Mouse (Mus musculus): Measurements from ENCODE around the gene Pdzk1. TPM values are rescaled to one million over a fixed set of nuclear protein-coding genes. Genes with fewer than 3 reads are reported as not detected.
A peak's percentile ranks its signal among the peaks of the same experiment; 100 is the strongest.

Gene Pdzk1
- polyA plus RNA-seq, 1 experiment, result 0.08 TPM

DNA sequence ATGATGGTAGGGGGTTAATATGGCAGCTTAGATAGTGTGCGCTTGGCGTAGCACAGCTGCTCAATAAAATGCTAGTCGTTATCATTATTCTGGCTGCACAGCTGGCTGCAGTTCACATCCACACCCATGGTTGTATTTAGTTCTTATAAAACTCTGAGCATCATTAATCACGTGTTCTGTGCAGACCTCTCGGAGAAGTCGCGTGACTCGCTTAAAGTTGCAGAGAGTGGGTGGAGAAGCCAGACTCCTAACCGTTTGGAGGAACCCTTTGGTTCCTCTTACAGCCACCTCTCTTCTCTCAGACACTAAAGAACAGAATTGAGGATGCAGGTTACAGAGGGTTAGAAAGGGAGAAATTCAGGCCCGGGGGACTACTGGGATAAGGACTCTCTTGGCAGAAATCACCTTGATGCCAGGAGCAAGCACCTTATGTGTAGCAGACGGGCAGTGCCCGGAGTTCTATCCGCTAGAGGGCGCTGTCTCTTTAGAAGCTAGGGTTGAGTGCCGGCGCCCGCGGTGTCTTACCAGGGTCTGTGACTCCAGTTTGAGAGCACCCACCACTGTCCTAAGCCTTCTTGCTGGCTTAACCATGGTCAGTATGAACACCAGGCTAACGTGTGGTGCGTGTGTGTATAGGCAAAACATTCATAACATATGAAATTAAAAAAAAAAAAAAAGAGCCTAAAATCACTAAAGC is 16.5 kb upstream of the Pdzk1 start:
- Histone ChIP-seq H3K27me3 (ENCODE audit: control insufficient read depth, insufficient read depth, insufficient read length) (no peaks in the 10 kb centered on the region), H3ac (ENCODE audit: control insufficient read depth, insufficient read length) (no peak overlapping the region), H3K79me2 (ENCODE audit: control insufficient read depth, insufficient read depth) (no peaks in the 10 kb centered on the region), H3K4me3 (no peak overlapping the region), H3K4me2 (ENCODE audit: low read depth) (peak overlapping the region; percentile 79), H3K36me3 (ENCODE audit: control insufficient read depth, insufficient read depth) (no peaks in the 10 kb centered on the region)
- TF ChIP-seq MAX (IDR thresholded peaks at IDR 0.05; ENCODE audit: low read depth) (no peak), TCF12 (IDR thresholded peaks at IDR 0.05; ENCODE audit: insufficient read depth, poor library complexity, severe bottlenecking) (no peak), MYOG (IDR thresholded peaks at IDR 0.05; ENCODE audit: control insufficient read depth in 1 of 3, insufficient read depth in 1 of 3, insufficient read length in 2 of 3, low read depth in 2 of 3) (no peak), USF1 (IDR thresholded peaks at IDR 0.05; ENCODE audit: low read depth) (no peak), MYOD1 (IDR thresholded peaks at IDR 0.05; ENCODE audit: control insufficient read depth in 1 of 3, insufficient read length in 2 of 3, low read depth in 2 of 3) (no peak), REST (IDR thresholded peaks at IDR 0.05; ENCODE audit: insufficient read depth, insufficient read length) (no peak), CEBPB (IDR thresholded peaks at IDR 0.05; ENCODE audit: insufficient read depth, poor library complexity, severe bottlenecking) (no peak)

DNA sequence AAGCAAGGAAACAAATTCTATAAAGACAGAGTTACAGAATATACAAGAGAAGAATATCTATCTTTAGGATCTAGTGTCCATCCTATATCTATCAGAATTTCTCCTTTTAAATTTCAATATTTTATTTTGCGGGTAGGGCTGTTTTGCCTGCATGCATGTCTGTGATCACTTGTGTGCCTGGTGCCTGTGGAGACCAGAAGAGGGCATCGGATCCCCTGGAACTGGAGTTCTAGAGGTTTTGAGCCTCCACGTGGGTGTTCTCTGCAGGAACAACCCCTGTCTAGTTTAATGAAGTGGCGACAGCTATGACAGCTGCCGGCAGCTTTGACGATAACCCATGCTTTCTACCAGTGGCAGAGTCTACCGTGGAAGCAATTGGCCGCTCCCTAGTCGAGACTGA is 16.0 kb upstream of the Pdzk1 start:
- TF ChIP-seq SRF (IDR thresholded peaks at IDR 0.05; ENCODE audit: control insufficient read depth, insufficient read length, low read depth) (no peak), TCF12 (IDR thresholded peaks at IDR 0.05; ENCODE audit: insufficient read depth, poor library complexity, severe bottlenecking) (no peak), E2F4 (IDR thresholded peaks at IDR 0.05; ENCODE audit: insufficient read depth) (no peak), MAX (IDR thresholded peaks at IDR 0.05; ENCODE audit: low read depth) (no peak), CEBPB (IDR thresholded peaks at IDR 0.05; ENCODE audit: insufficient read depth, poor library complexity, severe bottlenecking) (no peak), POLR2A (IDR thresholded peaks at IDR 0.05; ENCODE audit: insufficient read length, low read depth) (no peak), MYOG (IDR thresholded peaks at IDR 0.05; ENCODE audit: control insufficient read depth in 1 of 3, insufficient read depth in 1 of 3, insufficient read length in 2 of 3, low read depth in 2 of 3) (peak in 2 of 3 experiments; percentile 38 to 69), POLR2AphosphoS2 (IDR thresholded peaks at IDR 0.05; ENCODE audit: insufficient read length, low read depth) (no peak), USF1 (IDR thresholded peaks at IDR 0.05; ENCODE audit: low read depth) (no peak), TCF3 (IDR thresholded peaks at IDR 0.05; ENCODE audit: insufficient read length, low read depth) (no peak), MYOD1 (IDR thresholded peaks at IDR 0.05; ENCODE audit: control insufficient read depth in 1 of 3, insufficient read length in 2 of 3, low read depth in 2 of 3) (peak; percentile 10 to 90 (median 70)), REST (IDR thresholded peaks at IDR 0.05; ENCODE audit: insufficient read depth, insufficient read length) (no peak)
- no peak overlapping the region for H3K4me3 ChIP-seq
- H3K79me2 ChIP-seq (ENCODE audit: control insufficient read depth, insufficient read depth), result no peaks in the 10 kb centered on the region
- no peaks in the 10 kb centered on the region for H3K36me3 ChIP-seq (ENCODE audit: control insufficient read depth, insufficient read depth)
- peak overlapping the region; percentile 79 for H3K4me2 ChIP-seq (ENCODE audit: low read depth)
- H3K27me3 ChIP-seq (ENCODE audit: control insufficient read depth, insufficient read depth, insufficient read length), result no peaks in the 10 kb centered on the region
- no peak overlapping the region for H3ac ChIP-seq (ENCODE audit: control insufficient read depth, insufficient read length)

DNA sequence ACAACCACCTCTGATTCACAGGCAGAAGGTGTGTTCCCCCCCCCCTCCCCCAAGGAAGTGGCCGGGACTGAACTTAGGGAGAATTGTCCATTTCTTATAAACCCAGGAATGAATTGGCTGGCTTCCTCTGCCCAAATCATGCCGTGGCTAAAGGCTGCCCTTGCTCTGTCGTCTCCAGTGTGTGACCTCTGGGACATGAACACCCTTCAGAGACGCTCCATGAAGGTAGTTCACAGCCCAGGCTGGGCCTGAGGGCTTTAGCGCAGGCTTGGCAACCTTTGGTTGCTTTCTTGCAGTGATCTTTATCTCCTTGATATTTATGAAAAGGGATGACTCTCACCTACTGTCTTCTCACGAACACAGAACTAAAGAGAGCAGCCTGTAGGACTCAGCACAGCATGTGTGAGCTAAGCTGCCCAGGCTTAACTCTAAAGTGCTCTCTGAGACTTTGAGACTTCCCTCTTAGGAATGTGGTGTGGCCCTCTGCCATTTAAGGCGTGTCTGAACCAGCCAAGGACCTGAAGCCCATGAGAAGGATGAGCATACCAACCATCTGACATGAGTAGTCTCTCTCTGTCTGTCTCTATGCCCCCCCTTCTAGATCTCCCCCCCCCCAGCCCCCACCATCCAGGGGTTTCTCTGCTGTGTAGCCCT is 15.4 kb upstream of the Pdzk1 start:
- Histone ChIP-seq H3K4me3 (no peak overlapping the region), H3K36me3 (ENCODE audit: control insufficient read depth, insufficient read depth) (no peaks in the 10 kb centered on the region), H3K4me2 (ENCODE audit: low read depth) (peak overlapping the region; percentile 79), H3ac (ENCODE audit: control insufficient read depth, insufficient read length) (no peak overlapping the region), H3K79me2 (ENCODE audit: control insufficient read depth, insufficient read depth) (no peaks in the 10 kb centered on the region), H3K27me3 (ENCODE audit: control insufficient read depth, insufficient read depth, insufficient read length) (no peaks in the 10 kb centered on the region)
- TF ChIP-seq POLR2A (IDR thresholded peaks at IDR 0.05; ENCODE audit: insufficient read length, low read depth), result no peak
- no peak for TF ChIP-seq CEBPB (IDR thresholded peaks at IDR 0.05; ENCODE audit: insufficient read depth, poor library complexity, severe bottlenecking)
- no peak for TF ChIP-seq POLR2AphosphoS2 (IDR thresholded peaks at IDR 0.05; ENCODE audit: insufficient read length, low read depth)
- no peak for TF ChIP-seq MYOG (IDR thresholded peaks at IDR 0.05; ENCODE audit: control insufficient read depth in 1 of 3, insufficient read depth in 1 of 3, insufficient read length in 2 of 3, low read depth in 2 of 3)
- no peak for TF ChIP-seq TCF3 (IDR thresholded peaks at IDR 0.05; ENCODE audit: insufficient read length, low read depth)
- no peak for TF ChIP-seq E2F4 (IDR thresholded peaks at IDR 0.05; ENCODE audit: insufficient read depth)
- TF ChIP-seq USF1 (IDR thresholded peaks at IDR 0.05; ENCODE audit: low read depth), result no peak
- no peak for TF ChIP-seq REST (IDR thresholded peaks at IDR 0.05; ENCODE audit: insufficient read depth, insufficient read length)
- no peak for TF ChIP-seq MAX (IDR thresholded peaks at IDR 0.05; ENCODE audit: low read depth)
- no peak for TF ChIP-seq SRF (IDR thresholded peaks at IDR 0.05; ENCODE audit: control insufficient read depth, insufficient read length, low read depth)
- TF ChIP-seq TCF12 (IDR thresholded peaks at IDR 0.05; ENCODE audit: insufficient read depth, poor library complexity, severe bottlenecking), result no peak
- no peak for TF ChIP-seq MYOD1 (IDR thresholded peaks at IDR 0.05; ENCODE audit: control insufficient read depth in 1 of 3, insufficient read length in 2 of 3, low read depth in 2 of 3)

DNA sequence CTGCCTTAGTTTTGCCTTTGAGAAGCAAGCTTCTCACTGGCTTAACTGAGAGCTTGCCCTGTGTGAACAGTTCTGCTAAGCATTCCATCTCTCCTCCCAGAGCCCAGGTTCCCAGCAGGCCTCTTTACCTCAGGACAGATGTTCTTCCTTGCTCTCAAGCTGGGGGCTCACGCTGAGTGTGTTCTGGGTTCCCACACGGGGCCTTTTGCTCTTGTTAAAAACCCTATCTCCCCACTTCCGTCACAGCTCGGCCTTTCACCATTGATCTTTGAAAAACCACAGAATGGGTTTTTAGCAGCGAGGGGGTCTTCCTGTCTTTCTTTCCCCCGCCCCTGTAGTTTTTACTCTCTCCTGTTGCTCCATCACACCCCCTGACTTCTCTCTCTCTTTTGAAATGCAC is 14.7 kb upstream of the Pdzk1 start:
- H3K27me3 ChIP-seq (ENCODE audit: control insufficient read depth, insufficient read depth, insufficient read length), result no peaks in the 10 kb centered on the region

More for the DNA sequence above, 14.7 kb upstream of the Pdzk1 start:
- no peak for TF ChIP-seq MAX (IDR thresholded peaks at IDR 0.05; ENCODE audit: low read depth)
- TF ChIP-seq E2F4 (IDR thresholded peaks at IDR 0.05; ENCODE audit: insufficient read depth), result no peak
- no peak for TF ChIP-seq MYOG (IDR thresholded peaks at IDR 0.05; ENCODE audit: control insufficient read depth in 1 of 3, insufficient read depth in 1 of 3, insufficient read length in 2 of 3, low read depth in 2 of 3)
- TF ChIP-seq TCF12 (IDR thresholded peaks at IDR 0.05; ENCODE audit: insufficient read depth, poor library complexity, severe bottlenecking), result no peak
- no peak for TF ChIP-seq REST (IDR thresholded peaks at IDR 0.05; ENCODE audit: insufficient read depth, insufficient read length)
- TF ChIP-seq SRF (IDR thresholded peaks at IDR 0.05; ENCODE audit: control insufficient read depth, insufficient read length, low read depth), result no peak
- no peak for TF ChIP-seq TCF3 (IDR thresholded peaks at IDR 0.05; ENCODE audit: insufficient read length, low read depth)
- no peak for TF ChIP-seq CEBPB (IDR thresholded peaks at IDR 0.05; ENCODE audit: insufficient read depth, poor library complexity, severe bottlenecking)
- no peak for TF ChIP-seq MYOD1 (IDR thresholded peaks at IDR 0.05; ENCODE audit: control insufficient read depth in 1 of 3, insufficient read length in 2 of 3, low read depth in 2 of 3)
- no peak for TF ChIP-seq POLR2AphosphoS2 (IDR thresholded peaks at IDR 0.05; ENCODE audit: insufficient read length, low read depth)
- no peak for TF ChIP-seq POLR2A (IDR thresholded peaks at IDR 0.05; ENCODE audit: insufficient read length, low read depth)
- TF ChIP-seq USF1 (IDR thresholded peaks at IDR 0.05; ENCODE audit: low read depth), result no peak
- no peaks in the 10 kb centered on the region for H3K79me2 ChIP-seq (ENCODE audit: control insufficient read depth, insufficient read depth)
- no peaks in the 10 kb centered on the region for H3K36me3 ChIP-seq (ENCODE audit: control insufficient read depth, insufficient read depth)
- H3K4me3 ChIP-seq, result no peak overlapping the region
- no peak overlapping the region for H3K4me2 ChIP-seq (ENCODE audit: low read depth)
- H3ac ChIP-seq (ENCODE audit: control insufficient read depth, insufficient read length), result no peak overlapping the region

All from myocyte (in vitro differentiated cells).